Mouse (Mus musculus): ENCODE data around the gene Zxdc. TPM values are rescaled to one million over a fixed set of nuclear protein-coding genes. Genes with fewer than 3 reads are reported as not detected.

Gene Zxdc
- total RNA-seq, 2 experiments from 2014 or later = 18.8 to 21.7 TPM

GRCm38 (mm10) chr6:90450179-90450578 is 80.9 kb downstream of the Zxdc start:
- DNase-seq (ENCODE audit: low spot score in 2 of 2) = peak; percentile 65 to 87

- no peak for DNase-seq (ENCODE audit: low spot score in 2 of 2)
Observed at GRCm38 (mm10) chr6:90450697-90451096, 81.4 kb downstream of the Zxdc start.

DNA sequence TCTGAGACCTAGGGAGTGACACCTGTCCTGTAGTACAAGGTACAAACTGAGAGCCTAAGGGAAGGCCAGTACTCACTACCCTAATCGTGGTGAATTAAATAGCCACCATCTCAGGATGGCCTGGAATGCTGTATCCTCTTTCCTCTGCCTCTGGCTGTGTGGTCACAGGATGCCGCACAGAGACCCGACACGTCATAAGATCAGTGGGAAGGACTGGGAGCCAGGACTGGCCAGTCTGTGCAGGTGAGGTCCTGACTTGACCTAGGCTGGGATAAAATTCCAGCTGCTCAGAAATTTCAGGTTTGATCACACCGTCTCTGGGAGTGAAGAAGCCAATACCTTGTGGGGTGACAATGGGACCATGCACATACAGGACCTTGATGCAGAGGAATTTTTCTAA is 82.2 kb downstream of the Zxdc start:
- no peak for DNase-seq (ENCODE audit: low spot score in 2 of 2)

DNA sequence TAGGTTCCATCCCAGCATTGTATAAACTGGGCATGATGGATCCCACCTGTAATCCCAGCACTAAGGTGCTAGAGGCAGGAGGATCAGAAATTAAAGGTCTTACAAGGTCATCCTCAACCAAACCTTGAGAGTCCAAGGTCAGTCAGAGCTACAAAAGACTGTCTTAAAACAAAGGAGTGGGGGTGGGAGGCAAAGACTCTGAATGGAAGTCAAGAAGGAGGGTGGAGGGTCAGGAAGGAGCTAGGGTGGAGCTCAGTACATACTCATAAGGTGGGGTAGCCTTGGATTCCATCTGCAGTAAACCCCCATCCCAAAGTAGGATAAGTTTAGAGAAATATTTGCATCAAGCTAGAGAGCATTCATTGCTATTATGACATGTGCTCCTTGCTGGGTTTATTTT is 83.3 kb downstream of the Zxdc start:
- DNase-seq (ENCODE audit: low spot score in 2 of 2) = no peak

Other genes starting within 250 kb of the Zxdc start
- not detected for gene Vmn1r51, start 246.9 kb upstream of the Zxdc start, total RNA-seq (2021)
- not detected for gene Vmn1r52, start 194.7 kb upstream of the Zxdc start, total RNA-seq (2021)
- gene V1ra8, start 166.7 kb upstream of the Zxdc start, total RNA-seq (2021) = not detected
- gene Vmn1r53, start 145.1 kb upstream of the Zxdc start, total RNA-seq (2021) = not detected
- gene Vmn1r54, start 123.2 kb upstream of the Zxdc start, total RNA-seq (2021) = not detected
- not detected for gene BC048671, start 68.3 kb upstream of the Zxdc start, total RNA-seq (2021)
- gene Chst13, start 44.3 kb upstream of the Zxdc start, total RNA-seq (2021) = not detected
- under 1 TPM; 0.07 to 0.57 TPM for gene Uroc1, start 36.2 kb upstream of the Zxdc start, total RNA-seq (2021)
- under 1 TPM; 0.26 to 0.37 TPM for gene Cfap100, start 59.3 kb downstream of the Zxdc start, total RNA-seq (2021)
- gene Klf15, start 93.1 kb downstream of the Zxdc start, total RNA-seq (2021) = 1 to 10 TPM; 6.3 to 6.7 TPM
- gene Aldh1l1, start 116.9 kb downstream of the Zxdc start, total RNA-seq (2021) = 1 to 10 TPM; 2.2 to 2.9 TPM
- gene Slc41a3, start 235.2 kb downstream of the Zxdc start, total RNA-seq (2021) = 10 to 100 TPM; 21.6 to 25.0 TPM

Measured in gastrocnemius, postnatal 4 days (tissue).